Mouse (Mus musculus) T-helper 17 cell (primary cell): ENCODE data around the gene Lnx2.

Experiments
- in situ Hi-C, 2 experiments: fragments of 300-600 bp; cut with MboI, MseI; formaldehyde crosslinking; loops; 1 replicate in 1 of 2; 2 replicates in 1 of 2; pipeline ENCODE4 v1.15.1; 2025; ENCODE audit warnings: high pct_unique_total_duplicates in 2 of 2

Lnx2 gene

DNA sequence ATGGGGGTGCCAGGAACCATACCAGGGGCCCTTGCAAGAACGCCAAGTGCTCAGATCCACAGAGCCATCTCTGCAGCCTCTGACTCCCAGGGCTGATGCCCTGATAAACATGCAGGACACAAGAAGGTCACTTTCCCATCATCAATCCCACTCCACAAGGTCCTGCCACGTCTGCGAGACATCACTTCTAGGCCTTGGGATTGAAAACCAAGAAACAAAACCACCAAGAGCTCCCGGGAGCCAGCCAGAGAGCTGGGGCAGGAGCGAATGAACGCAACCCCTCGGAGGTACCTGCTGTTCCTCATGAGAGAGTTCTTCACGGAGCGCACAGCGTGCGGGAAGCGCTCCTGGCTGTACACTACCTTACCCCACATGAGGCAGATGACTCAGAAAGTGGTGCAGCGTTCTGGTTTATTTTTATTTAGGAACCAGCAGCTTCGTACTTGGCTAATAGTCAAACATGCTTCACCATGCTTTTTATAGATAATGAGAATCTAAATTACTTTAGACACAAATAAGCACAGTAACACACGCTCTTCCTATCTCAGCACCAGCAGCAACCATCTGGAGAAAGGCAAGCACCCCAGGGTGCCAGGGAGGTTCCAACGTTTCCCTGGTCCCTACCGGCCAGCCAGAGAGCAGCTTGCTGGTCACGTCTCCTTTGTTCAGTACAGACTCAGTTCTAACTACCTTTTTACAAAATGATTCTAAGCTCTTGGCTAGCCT, 53.0 kb downstream of the Lnx2 start:
- in situ Hi-C loops: no loop called here

DNA sequence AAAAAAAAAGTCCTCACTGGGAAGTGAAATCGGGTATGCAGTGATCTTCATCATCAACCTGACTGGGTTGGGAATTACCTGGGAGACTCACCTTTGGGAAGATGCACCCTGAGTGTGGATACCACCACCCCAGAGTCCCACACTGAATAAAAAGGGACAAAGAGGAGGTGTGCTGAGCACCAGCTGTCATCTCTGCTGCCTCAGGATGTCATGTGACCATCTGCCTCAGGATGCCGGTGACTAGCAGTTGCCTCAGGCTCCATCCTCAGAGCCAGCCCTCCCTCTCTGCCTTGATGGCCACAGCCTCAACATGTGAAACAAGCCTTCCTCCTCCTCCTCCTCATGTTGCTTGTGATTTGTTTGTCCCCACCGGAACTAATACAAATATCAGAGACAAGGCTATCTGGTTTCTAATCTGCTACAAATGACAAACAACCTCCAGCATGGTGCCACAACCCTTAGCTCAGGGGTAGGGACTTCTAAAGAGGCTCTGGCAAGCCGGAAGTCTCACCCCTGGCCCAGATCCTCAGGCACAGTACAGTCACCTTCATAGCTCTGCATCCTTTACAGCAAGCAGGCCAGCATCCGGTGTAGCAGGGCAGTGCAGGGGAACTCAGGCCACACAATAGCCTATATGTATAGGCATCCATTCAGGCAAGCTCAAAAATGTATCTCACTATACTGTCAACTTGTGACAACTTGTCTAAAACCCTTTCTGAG, 54.7 kb downstream of the Lnx2 start:
- in situ Hi-C loops: no loop called here

DNA sequence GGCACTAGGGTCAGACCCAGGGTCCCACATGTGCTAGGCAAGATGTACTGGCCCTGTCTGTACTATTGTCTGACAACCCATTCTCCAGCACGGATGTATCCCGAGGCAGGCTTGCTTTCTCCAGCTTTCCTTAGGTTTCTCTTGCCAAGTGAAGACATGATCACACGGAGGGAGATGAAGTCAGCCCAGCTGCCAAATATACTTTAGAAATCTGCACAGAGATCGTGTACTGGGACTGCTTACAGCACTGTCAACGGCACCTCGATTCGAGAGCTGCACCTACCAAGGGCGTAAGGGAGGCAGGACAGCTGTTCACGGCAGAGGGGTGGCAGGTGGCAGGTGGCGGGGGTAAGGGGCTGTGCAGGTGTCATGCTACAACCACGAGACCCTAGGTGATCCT, 55.8 kb downstream of the Lnx2 start:
- in situ Hi-C loops: no loop called here

DNA sequence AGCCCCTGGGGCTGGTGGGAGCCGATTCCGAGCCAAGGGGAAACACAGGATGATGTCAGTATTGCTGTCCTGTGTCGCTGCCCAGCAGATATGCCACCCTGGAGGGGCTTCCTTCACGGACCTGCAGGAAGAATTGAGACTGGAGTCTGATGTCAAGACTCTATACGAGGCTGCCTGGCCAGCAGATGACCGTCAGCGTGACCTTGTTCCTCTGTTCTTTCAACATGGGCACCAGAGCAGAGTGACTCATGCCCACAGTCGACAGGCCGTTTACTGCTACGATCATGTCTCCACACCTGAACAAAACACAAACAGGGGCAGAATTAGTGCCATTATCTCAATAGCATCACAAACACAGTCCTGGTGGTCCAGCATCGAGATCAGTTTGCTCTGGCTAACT, 57.6 kb downstream of the Lnx2 start:
- in situ Hi-C loops: no loop called here

DNA sequence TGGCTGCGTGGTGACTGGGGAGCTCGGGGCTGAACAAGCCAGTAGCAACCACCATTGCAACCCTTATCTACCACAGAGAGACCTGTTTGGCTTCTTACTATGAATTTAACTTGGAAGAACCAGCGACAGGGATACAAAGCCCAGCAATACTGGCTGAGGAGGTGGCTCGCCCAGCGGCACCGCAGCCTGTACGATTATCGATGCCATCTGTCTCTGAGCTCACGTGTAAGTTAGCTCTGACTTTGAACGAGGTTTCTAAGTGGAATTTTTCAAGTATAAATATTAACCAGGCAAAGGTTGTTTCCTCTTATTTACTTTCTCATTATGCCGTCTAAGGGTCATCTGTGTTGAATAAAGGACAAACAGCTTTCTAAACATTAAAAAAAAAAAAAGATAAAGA, 58.9 kb downstream of the Lnx2 start:
- in situ Hi-C loops: no loop called here

DNA sequence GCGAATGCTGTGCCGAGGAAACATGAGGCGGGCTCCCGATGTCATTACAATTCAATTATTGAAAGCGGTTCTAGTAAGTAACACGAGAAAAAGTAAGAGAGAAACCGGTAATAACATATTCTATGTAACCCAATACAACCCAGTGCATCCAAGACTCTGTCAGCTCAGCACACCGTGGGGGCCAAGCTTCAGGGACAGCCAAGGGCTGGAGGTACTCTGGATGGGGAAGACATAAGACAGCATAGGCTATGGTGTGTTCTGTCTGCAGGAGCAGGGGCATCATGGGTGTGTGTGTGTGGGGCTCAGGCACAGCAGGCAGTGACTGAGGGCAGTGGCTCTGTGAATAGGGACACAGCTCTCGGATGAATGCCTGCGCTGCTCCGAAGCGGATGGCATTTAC, 59.8 kb downstream of the Lnx2 start:
- in situ Hi-C loops: no loop called here

DNA sequence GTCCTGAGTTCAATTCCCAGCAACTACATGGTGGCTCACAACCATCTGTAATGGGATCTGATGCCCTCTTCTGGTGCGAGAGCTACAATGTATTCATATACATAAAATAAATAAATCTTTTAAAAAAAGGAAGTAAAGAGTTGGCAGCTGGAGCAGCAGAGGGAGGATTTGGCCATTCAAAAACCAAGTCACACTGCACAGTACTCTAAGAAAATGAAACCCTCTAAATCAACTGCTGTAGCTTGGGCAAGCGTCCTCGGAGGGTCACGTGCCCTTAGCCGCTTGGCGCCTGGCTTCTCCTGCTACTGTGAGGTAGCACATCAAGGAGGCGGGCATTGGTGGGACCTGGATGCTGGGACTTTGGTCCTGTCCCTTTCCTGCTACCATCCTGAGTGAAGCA, 61.2 kb downstream of the Lnx2 start:
- in situ Hi-C loops: no loop called here

DNA sequence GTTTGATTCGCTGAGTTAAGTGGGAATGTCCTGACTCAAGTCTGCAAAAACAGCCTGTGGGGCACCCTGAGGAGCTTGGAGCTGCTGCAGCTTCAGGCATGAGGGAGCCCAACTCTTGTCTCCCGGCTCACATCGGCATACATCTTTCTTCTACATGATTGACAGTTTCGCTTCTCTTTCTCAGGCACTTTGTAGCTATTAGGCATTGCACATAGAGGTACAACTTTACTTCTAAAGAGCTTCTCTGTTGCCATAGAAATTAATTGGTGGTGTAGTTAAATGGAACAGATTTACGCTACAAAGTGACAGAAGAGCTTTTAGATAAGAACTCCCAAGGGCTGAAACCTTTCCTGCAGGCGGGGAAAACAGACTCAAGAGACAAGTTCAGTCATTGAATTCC, 62.5 kb downstream of the Lnx2 start:
- in situ Hi-C loops: no loop called here

DNA sequence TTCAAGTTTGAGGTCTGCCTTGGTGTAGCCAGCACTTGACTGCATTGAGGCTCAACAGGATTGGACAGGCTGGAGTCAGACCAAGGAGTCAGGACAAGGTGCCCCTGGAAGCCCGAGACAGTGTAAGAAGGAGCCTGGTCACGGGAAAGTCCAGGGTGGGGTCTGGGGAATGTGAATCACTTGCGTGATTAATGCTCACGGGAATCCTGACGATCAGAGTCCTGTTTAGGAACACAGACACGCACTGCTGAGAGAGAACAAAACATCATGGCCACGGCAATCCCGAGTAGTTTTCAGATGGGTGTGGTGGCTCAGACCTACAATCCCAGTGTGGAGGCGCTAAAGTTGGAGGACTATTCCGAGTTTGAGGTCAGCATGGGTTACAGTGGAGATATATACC, 65.1 kb downstream of the Lnx2 start:
- in situ Hi-C loops: no loop called here

DNA sequence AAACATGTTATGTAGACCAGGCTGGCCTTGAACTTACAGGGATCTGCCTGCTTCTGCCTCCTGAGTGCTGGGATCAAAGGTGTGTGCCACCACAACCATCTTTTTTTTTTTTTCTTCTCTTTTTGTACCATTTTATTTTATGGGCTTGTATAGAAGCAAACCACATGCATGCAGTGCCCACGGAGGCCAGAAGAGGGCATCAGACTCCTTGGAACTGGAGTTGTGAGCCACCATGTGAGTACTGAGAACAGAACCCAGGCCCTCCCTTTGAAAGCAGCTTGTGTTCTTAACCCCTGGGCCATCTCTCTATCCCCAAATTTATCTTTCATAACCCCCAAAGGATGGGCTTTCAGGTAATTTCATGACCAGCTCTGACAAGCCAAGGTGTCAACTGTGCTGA, 73.1 kb downstream of the Lnx2 start:
- in situ Hi-C loops: no loop called here

DNA sequence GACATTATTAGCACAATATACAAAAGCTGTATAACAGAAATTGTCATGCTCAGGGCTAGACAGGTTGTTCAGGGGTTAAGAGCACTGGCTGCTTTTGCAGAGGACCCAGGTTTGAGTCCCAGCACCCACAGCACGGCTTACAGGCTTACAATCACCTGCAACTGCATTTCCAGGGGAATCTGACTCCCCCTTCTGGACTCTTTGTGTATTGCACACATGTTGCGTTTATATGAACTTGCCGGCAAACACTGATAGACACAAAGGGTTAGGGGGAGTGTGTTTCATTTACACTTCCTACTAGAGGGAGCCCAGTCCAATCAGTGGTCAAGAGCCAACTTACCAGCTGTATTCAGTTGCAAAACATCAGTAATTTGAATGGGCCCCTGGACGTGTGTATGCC, 75.1 kb downstream of the Lnx2 start:
- in situ Hi-C loops: no loop called here

DNA sequence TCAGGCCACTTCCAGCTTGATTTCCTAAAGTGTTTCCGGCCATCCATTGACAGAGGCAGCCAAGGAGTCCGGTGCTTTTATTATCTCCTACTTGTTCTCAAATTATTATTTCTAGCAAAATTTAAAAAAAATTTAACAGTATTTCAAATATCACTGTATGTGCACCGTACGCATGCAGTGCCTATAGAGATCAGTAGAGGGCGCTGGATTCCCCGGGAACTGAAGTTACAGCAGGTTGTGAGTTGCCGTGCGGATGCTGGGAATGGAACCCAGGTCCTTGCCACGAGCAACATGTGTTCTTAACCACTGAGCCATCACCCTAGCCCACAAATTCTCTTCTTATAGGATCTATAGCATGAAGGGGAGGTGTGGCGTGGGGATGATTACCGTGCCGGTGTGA, 77.6 kb downstream of the Lnx2 start:
- in situ Hi-C loops: no loop called here

DNA sequence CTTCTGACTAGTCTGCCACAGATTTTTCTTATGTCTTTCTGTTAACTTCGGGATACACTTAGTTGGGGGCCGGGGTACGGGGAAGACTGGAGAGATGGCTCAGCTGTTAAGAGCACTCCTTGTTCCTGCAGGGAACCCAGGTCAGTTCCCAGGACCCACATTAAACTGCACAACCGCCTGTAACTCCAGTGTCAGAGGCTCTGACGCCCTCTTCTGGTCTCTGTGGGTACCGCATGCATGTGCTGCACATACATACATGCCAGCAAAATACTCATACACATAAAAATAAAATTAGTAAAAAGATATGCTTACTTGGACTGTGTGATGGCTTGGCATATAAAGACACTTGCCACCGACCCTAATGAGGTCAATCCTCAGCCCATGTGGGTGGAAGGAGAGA, 79.6 kb downstream of the Lnx2 start:
- in situ Hi-C loops: no loop called here

DNA sequence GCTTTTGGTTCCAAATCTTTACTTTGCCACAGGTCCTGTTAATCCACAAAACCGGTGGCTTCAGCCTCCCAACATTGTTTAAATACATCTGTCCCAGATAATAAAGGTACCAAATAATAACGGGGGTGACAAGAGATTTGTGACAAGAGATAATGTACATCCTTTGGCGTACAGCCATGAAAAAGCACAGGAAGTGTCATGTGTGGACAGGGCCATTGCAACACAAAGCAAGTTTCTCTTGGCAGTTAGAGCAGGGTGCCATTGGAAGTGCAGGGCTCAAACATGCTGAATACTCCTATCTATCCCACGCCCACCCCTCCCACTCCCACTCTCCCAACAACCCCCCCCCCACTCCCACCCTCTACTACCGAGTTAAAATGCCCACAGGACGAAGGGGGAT, 81.4 kb downstream of the Lnx2 start:
- in situ Hi-C loops: no loop called here

DNA sequence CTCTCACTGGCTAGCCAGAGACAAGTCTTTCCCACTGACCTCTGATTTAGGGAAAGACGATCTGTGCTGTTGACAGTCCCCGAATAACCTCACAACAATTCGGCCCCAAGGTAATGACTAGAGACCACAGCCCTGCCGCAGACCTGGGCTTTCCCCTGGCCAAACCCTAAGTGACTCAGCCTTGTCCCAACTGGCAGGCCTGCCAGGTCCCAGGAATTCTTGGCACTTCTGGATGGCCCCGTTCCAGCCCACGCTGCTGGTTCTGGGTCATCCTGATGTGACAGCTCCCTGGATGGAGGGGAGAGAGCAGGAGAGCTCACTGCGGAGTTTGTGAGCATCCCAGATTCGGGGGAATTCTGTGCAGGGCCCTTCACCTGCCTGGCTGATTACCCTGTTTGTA, 82.9 kb downstream of the Lnx2 start:
- in situ Hi-C loops: no loop called here

DNA sequence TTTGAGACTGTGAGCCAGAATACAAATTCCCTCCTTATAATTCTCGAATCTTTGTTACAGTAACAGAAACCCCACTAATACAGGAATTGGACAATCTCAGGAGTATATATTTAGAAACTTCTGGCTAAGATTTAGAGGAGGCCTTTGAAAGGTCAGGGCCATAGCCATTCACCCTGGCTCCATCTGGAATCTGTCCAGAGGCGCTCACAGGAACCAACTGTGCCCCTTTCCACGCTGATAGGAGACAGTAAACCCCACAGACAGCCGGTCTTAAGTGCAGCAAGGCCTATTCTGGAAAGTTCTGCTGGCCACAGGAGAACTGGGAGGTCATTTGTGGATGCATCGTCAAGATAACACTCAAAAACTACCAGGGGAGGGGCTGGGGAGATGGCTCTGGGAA, 87.3 kb downstream of the Lnx2 start:
- in situ Hi-C loops: loop anchor here in 1 of 2 experiments (5.0 kb wide), 1 partner anchor 238 kb away; no protein-coding TSS in a partner anchor

DNA sequence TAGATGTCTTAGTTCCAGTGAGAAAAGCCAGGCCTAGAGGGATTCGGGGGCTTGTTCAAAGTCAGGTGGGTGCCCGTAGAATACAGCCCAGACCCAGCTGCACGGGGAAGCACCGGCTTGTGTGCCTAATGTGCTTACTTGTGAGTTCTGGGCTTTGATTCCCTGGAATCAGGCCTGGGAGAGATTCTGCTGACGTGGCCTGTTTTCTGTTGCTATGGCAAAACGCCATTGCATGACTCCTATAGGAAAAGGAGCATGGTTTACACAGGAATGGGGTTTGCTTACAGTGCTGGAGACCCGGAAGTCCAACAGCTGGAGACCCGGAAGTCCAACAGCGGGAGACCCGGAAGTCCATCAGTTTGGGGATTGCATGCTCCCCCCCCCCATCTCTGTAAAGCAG, 88.8 kb downstream of the Lnx2 start:
- in situ Hi-C loops: loop anchor here in 1 of 2 experiments (5.0 kb wide), 1 partner anchor 240 kb away; no protein-coding TSS in a partner anchor

DNA sequence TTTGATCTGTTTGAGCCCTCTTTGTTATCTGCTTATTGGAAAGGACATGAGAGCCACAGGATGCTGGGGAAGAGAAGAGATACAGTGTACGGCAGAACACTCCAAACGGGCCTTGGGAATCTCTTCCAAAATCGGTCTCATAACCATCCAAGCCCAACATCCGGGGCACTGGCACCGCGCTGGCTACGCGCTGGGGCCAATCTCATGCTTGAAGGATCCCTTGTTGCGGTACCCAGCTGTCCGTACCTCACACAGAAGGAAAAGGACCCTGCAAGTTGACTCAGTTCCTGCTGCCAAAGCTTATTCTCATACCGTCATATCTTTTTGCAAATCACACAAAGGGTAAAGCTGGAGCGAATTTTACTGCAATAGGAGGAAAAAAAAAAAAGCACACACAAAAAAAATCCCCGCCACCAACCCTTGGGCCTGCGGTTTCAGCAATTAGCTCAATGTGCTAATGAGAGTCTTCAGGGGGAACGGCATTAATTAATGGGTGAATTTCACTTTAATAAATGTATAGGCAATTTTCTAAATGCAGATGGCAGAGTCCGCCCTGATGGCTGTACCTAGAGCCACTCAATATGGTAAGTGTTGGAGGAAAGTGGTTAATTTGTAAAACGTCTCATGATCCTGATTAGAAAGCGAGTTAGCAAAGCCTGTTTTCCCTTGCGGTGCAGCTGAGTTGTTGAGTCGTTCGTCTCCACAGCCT, 90.5 kb downstream of the Lnx2 start:
- in situ Hi-C loops: loop anchor here in 1 of 2 experiments (5.0 kb wide), 1 partner anchor 241 kb away; no protein-coding TSS in a partner anchor

DNA sequence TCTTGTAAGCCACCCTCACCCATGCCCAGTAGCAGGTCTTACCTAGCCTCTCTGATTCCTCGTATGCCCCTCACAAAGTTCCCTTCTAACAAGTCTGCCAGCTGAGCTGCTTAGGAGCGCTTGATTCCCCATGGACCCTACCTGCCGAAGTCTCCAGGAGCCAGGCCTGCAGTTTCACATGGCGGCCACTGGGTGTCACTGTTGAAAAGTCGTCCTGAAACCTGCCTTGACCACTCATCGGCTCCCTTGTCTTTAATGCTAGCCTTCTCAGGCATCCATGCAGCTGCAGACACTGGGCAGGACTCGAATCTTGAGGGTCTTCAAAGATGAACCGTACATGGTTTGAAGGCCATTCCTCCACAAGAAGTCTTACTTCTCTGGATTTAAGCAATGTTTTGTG, 93.2 kb downstream of the Lnx2 start:
- in situ Hi-C loops: loop anchor here in 1 of 2 experiments (5.0 kb wide), 1 partner anchor 244 kb away; no protein-coding TSS in a partner anchor

DNA sequence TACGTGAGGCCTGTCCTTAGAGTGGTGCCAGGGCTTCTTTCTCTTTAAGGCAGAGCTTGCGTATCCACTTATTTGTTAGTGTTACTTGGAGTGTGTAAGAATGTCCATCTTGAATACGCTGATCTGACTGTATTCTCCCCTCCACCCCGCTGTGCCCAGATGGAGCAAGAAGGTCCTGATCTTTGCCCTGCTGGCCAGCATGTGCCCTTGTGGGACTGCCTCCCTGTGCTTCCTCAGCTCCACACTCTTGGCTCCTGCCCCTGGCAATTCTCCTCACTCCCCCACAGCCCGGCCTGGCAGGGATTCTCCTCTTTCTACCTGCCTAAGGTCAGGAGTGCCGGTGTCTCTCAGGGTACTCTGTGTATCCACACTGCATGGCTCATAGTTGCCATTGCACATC, 95.0 kb downstream of the Lnx2 start:
- in situ Hi-C loops: loop anchor here in 1 of 2 experiments (5.0 kb wide), 1 partner anchor 246 kb away; no protein-coding TSS in a partner anchor

DNA sequence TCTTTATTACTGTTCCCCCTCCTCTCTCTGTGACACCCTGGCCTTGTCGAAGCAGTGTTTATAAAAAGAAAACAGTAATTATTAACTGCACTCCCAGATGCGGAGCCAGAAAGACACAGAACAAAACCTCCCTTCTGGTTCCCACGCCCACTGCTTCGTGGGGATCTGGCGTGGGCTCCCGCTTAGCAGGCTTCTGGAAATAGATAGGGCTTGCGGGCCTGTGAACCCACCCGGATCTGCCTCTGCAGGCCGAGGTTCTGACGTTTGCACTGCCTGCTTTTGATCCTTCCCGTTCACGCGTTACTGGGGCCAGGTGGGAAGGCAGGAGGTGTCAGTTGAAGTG, 101.6 kb downstream of the Lnx2 start:
- in situ Hi-C loops: loop anchor here in 1 of 2 experiments (5.0 kb wide), 1 partner anchor 68 kb away; no protein-coding TSS in a partner anchor
